Mouse (Mus musculus) heart, adult 2 months (tissue): ENCODE measurements at regions not wholly inside any gene's neighbourhood (a gene's known extent, or its start where the extent isn't known, plus 50 kb on each side); places are given as distances from the start of the nearest gene placed in this dataset.

Source experiments
- DNase-seq, 2 experiments: peaks; one replicate each; pipeline ENCODE4 v3.0.0; 2021
- H3K27ac ChIP-seq: fragments of 200-600 bp; 2 replicates; pipeline ENCODE4 v1.8.1; 2022
- H3K27me3 ChIP-seq: fragments of 200-500 bp; 2 replicates; pipeline ENCODE4 v1.6.1; 2012; ENCODE audit warnings: mild to moderate bottlenecking, low read length, inconsistent platforms, mixed read lengths; ENCODE audit not compliant: control insufficient read depth, insufficient read depth
- H3K36me3 ChIP-seq: fragments of 200-500 bp; 2 replicates; pipeline ENCODE4 v1.6.1; 2012; ENCODE audit warnings: low read length, inconsistent platforms; ENCODE audit not compliant: control insufficient read depth, insufficient read depth
- H3K4me1 ChIP-seq: fragments of 200-500 bp; 2 replicates; pipeline ENCODE4 v1.6.1; 2011; ENCODE audit warnings: low read length; ENCODE audit not compliant: control insufficient read depth, insufficient read depth
- H3K4me3 ChIP-seq: fragments of 200-600 bp; 2 replicates; pipeline ENCODE4 v1.8.1; 2022
- H3K79me2 ChIP-seq: fragments of 200-500 bp; replicated peaks from 2 replicates; pipeline ENCODE4 v1.6.1; 2012; ENCODE audit warnings: mild to moderate bottlenecking, inconsistent platforms, low read length, moderate library complexity, mixed read lengths; ENCODE audit not compliant: control insufficient read depth, insufficient read depth
- H3K9ac ChIP-seq: fragments of 200-500 bp; 2 replicates; pipeline ENCODE4 v1.6.1; 2012; ENCODE audit warnings: low read depth, mild to moderate bottlenecking, control low read depth, inconsistent platforms, low read length, mixed read lengths
- CTCF ChIP-seq: fragments of 200-600 bp; IDR thresholded peaks from 2 replicates; pipeline ENCODE4 v1.8.1; 2022; ENCODE audit warnings: antibody characterized with exemption, mild to moderate bottlenecking, moderate library complexity
- EP300 ChIP-seq: fragments of 200-500 bp; IDR thresholded peaks from 2 replicates; pipeline ENCODE4 v1.6.1; 2011; ENCODE audit warnings: low read depth, low read length, control low read depth; ENCODE audit not compliant: insufficient read depth
- POLR2A ChIP-seq: fragments of 200-500 bp; IDR thresholded peaks from 2 replicates; pipeline ENCODE4 v1.6.1; 2011; ENCODE audit warnings: mild to moderate bottlenecking, low read depth, low read length, control low read depth; ENCODE audit not compliant: insufficient read depth
- WGBS: fragments of 180-500 bp; shearing (Covaris S2); methylation state at CpG from one replicate; pipeline ENCODE4 v1.1.7; 2018; 5-methylcytosine and 5-hydroxymethylcytosine counted together
- intact Hi-C: fragments of 180-260 bp; cut with DNase I; formaldehyde crosslinking; loops from one replicate; pipeline ENCODE4 v1.15.1; 2025

DNA sequence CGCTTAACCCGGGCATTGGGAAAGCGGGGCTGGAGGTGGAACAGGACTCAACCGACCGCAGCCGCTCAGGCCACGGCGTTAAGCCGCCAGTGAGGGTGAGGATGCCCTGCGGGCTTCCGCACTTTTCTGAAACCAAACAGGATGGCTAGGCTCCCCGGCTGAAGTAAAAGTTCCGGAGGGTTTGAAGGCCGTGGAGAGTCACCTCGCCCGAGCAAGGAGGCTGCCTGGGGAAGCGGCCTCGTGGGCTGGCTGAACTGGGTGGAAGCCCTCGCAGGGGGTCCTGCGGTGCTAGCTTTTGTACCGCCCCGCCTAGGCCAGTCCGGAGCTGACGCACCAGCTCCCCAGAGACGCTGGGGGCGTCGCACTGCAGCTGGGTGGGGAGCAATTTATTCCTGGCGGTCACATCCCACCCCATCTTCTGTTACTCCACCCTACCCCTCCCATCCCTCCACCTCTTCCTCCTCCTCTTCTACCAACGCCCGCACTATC is 217.1 kb downstream of the Mef2c start:
- intact Hi-C loops, result no loop called here
- H3K4me1 ChIP-seq, result no peaks in the 10 kb centered on the region
- no peak overlapping the region for H3K4me3 ChIP-seq

DNA sequence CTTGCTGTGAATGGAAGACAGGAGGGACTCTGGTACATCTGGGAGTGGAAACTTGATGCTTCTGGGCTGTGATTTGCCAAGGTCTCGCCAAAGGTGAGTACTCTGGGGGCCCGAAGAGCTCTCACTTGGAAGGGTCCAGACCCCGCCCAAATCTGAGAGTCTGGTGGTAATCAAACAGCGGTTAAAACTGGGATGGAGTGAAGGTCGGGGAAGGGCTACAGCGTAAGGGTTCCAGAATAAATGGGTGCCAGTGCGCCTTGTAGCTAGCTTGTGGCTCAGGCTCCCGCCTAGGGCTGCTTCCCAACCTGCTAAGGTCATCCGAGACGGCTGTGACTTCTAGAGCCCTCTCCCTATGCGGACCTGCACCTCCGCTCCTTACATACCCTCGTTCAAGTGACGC is 217.7 kb downstream of the Mef2c start:
- 5% methylated on average over 14 of the region's 14 CpGs for WGBS
- Histone ChIP-seq H3K27ac (no peak overlapping the region), H3K9ac (no peak overlapping the region), H3K79me2 (no peaks in the 10 kb centered on the region), H3K36me3 (no peaks in the 10 kb centered on the region), H3K4me1 (no peaks in the 10 kb centered on the region), H3K27me3 (peaks cover 25% of the 10 kb centered on the region), H3K4me3 (no peak overlapping the region)
- DNase-seq, result no peak
- TF ChIP-seq POLR2A (no peak), EP300 (no peak), CTCF (no peak)
- intact Hi-C loops, result no loop called here

More for the DNA sequence above, 217.1 kb downstream of the Mef2c start:
- Histone ChIP-seq H3K36me3 (no peaks in the 10 kb centered on the region), H3K27me3 (peaks cover 31% of the 10 kb centered on the region), H3K9ac (no peak overlapping the region), H3K27ac (no peak overlapping the region), H3K79me2 (no peaks in the 10 kb centered on the region)
- 2% methylated on average over 30 of the region's 30 CpGs for WGBS
- DNase-seq, result no peak
- TF ChIP-seq EP300 (no peak), CTCF (no peak)

DNA sequence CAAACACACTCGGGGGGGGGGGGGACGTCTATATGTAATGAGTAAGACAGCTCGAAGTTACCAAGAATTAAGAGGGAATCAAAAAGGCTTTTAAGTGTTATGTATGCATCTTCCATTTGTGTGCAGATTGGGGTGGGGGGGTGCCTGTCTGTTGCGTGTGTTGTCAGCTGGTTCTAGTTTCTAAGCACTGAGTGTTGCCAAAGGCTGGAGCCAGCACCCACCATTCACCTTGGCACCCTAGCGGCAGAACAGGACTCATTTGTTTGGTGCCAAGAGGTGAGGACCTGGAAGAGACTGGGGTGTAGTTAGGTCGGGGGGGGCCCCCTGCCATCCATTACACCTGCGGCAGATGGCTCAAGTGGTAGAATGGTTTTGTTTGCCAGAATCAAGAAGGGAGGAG is 218.4 kb downstream of the Mef2c start:
- no peak overlapping the region for H3K27ac ChIP-seq
- no peaks in the 10 kb centered on the region for H3K4me1 ChIP-seq
- no peak overlapping the region for H3K9ac ChIP-seq
- intact Hi-C loops, result no loop called here
- 7% methylated on average over 7 of the region's 7 CpGs for WGBS
- H3K27me3 ChIP-seq, result peaks cover 23% of the 10 kb centered on the region
- no peak overlapping the region for H3K4me3 ChIP-seq
- DNase-seq, result no peak
- no peaks in the 10 kb centered on the region for H3K79me2 ChIP-seq
- no peaks in the 10 kb centered on the region for H3K36me3 ChIP-seq
- TF ChIP-seq EP300 (no peak), POLR2A (no peak), CTCF (no peak)

DNA sequence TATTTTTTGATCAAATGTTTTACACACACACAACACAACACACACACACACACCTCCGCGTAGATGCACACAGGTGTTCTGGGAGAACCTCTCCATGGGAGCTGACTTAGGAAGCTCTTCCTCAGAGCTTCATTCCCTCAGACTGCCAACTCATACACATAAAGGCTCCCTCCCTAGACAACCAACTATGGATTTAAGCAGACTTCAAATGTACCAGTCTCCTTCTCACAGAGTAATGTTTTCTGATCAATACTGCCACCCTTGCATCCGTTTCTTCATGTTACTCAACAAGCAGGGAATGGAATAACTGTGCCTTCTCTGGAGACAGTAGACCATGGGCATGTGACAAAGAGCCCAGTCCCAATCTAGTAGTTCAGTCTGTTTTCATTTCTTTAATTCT is 219.0 kb downstream of the Mef2c start:
- intact Hi-C loops, result no loop called here
- no peak overlapping the region for H3K27ac ChIP-seq
- H3K4me3 ChIP-seq, result no peak overlapping the region
- H3K4me1 ChIP-seq, result no peaks in the 10 kb centered on the region
- 12% methylated on average over 3 of the region's 3 CpGs for WGBS
- H3K27me3 ChIP-seq, result peaks cover 25% of the 10 kb centered on the region
- TF ChIP-seq CTCF (no peak), EP300 (no peak), POLR2A (no peak)
- H3K9ac ChIP-seq, result no peak overlapping the region
- no peaks in the 10 kb centered on the region for H3K79me2 ChIP-seq
- no peak for DNase-seq
- H3K36me3 ChIP-seq, result no peaks in the 10 kb centered on the region

DNA sequence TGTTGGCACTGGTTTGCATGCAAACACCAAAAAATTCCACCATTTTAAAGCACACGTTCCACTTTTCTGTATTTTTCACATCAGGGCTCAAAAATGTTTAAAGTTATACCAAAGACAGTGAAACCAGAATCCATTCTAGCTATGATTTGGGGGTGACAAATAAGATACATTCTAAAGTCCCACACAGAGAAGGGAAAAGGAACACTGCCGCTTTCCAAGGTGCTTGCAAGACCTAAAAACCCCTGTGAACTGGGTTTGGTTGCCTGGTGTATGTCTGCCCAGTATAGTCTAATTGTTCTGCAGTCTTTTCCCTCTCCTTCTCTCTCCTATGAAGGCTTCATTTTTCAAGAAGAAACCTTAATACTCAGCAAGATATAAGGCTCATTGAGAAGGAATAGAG is 219.6 kb downstream of the Mef2c start:
- Histone ChIP-seq H3K4me1 (no peaks in the 10 kb centered on the region), H3K4me3 (no peak overlapping the region), H3K79me2 (no peaks in the 10 kb centered on the region), H3K9ac (no peak overlapping the region), H3K27me3 (peaks cover 23% of the 10 kb centered on the region), H3K27ac (no peak overlapping the region), H3K36me3 (no peaks in the 10 kb centered on the region)
- no peak for DNase-seq
- 34% methylated on average over 2 of the region's 2 CpGs for WGBS
- intact Hi-C loops, result no loop called here
- TF ChIP-seq EP300 (no peak), CTCF (no peak)

DNA sequence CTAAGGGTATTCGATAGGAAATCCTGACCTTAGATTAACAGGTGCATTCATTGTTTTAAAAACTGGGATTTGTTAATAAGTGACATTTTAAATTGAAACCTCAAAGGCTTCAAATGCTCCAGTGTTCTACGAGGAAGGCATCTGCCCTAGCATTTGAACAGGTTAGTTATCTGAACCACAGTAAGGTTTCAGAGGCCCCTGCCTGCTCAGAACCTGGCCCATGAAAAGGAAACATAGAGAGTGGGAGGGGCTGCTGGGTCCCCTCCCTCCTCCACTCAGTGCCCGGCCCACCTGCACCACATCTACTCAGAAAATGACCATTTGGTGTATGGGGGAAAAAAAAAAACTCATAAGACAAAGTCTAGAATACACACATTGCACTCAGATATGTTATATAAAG is 220.4 kb downstream of the Mef2c start:
- Histone ChIP-seq H3K4me1 (no peaks in the 10 kb centered on the region), H3K9ac (no peak overlapping the region), H3K27me3 (peaks cover 23% of the 10 kb centered on the region), H3K36me3 (no peaks in the 10 kb centered on the region), H3K4me3 (no peak overlapping the region), H3K27ac (no peak overlapping the region), H3K79me2 (no peaks in the 10 kb centered on the region)
- DNase-seq, result no peak
- intact Hi-C loops, result no loop called here
- WGBS, result 26% methylated on average over 3 of the region's 3 CpGs
- no peak for TF ChIP-seq EP300
- no peak for TF ChIP-seq CTCF
- no peak for TF ChIP-seq POLR2A
